Mouse (Mus musculus) intestine, embryonic 14.5 days (tissue): Measurements from ENCODE around the gene 4930503B20Rik. TPM values are rescaled to one million over a fixed set of nuclear protein-coding genes. Genes with fewer than 3 reads are reported as not detected.

Source experiments
- ATAC-seq: fragments of 200-750 bp; cut with Nextera tagmentation; replicated peaks from 2 replicates; pipeline ENCODE4 v1.8.0; 2017; ENCODE audit warnings: low read depth, moderate number of reproducible peaks, moderate TSS enrichment, moderate library complexity; ENCODE audit not compliant: low FRiP score, low TSS enrichment
- DNase-seq: peaks from one replicate; pipeline ENCODE4 v3.0.0-alpha.2; 2018; ENCODE audit warnings: low spot score
- H3K27ac ChIP-seq: fragments of 300-500 bp; sonication (generic); 2 replicates; pipeline ENCODE4 v1.5.1; 2014; ENCODE audit warnings: low read depth, mild to moderate bottlenecking, control low read depth
- H3K27me3 ChIP-seq: fragments of 300-500 bp; sonication (generic); replicated peaks from 2 replicates; pipeline ENCODE4 v1.6.1; 2014; ENCODE audit warnings: low read length, control low read depth; ENCODE audit not compliant: control insufficient read depth, insufficient read depth
- H3K36me3 ChIP-seq: fragments of 300-500 bp; sonication (generic); 2 replicates; pipeline ENCODE4 v1.6.1; 2014; ENCODE audit warnings: low read length, control low read depth; ENCODE audit not compliant: control insufficient read depth, insufficient read depth
- H3K4me1 ChIP-seq: fragments of 300-500 bp; sonication (generic); replicated peaks from 2 replicates; pipeline ENCODE4 v1.6.1; 2014; ENCODE audit warnings: low read length, control low read depth, mixed read lengths; ENCODE audit not compliant: control insufficient read depth, insufficient read depth
- H3K4me2 ChIP-seq: fragments of 300-500 bp; sonication (generic); 2 replicates; pipeline ENCODE4 v1.6.1; 2014; ENCODE audit warnings: low read length
- H3K4me3 ChIP-seq: fragments of 300-500 bp; sonication (generic); 2 replicates; pipeline ENCODE4 v1.5.1; 2014; ENCODE audit warnings: low read depth, low read length, control low read depth, mixed read lengths
- H3K9ac ChIP-seq: fragments of 300-500 bp; sonication (generic); 2 replicates; pipeline ENCODE4 v1.6.1; 2014; ENCODE audit warnings: mild to moderate bottlenecking, low read length
- H3K9me3 ChIP-seq: fragments of 300-500 bp; sonication (generic); 2 replicates; pipeline ENCODE4 v1.6.1; 2016; ENCODE audit warnings: low read length, control low read depth; ENCODE audit not compliant: control insufficient read depth
- WGBS: fragments of 180-500 bp; shearing (Covaris S2); extraction: QIAGEN DNeasy Blood & Tissue Kit; methylation state at CpG from one replicate; pipeline ENCODE4 v1.1.7; 2014; 5-methylcytosine and 5-hydroxymethylcytosine counted together
- polyA plus RNA-seq: library from polyadenylated mRNA; unstranded; fragments of >200 nt; fragmentation: Nextera tagmentation; extraction: Ambion mirVana; gene quantifications from 2 replicates; pipeline ENCODE4 v1.2.1, GENCODE M21; 2014

4930503B20Rik gene
- not detected in 2 replicates for polyA plus RNA-seq

- 82% methylated on average over 3 of the region's 3 CpGs for WGBS
- H3K4me2 ChIP-seq, result no peak within 1 kb of the TSS
- H3K9me3 ChIP-seq, result no peaks in the 10 kb centered on the region
- H3K4me1 ChIP-seq, result no peaks in the 10 kb centered on the region
- H3K4me3 ChIP-seq, result no peak within 1 kb of the TSS
- no peak within 1 kb of the TSS for H3K27ac ChIP-seq
- no peak for DNase-seq
- H3K36me3 ChIP-seq, result no peaks in the 10 kb centered on the region
- no peak for ATAC-seq
- H3K9ac ChIP-seq, result no peak within 1 kb of the TSS
- H3K27me3 ChIP-seq, result no peaks in the 10 kb centered on the region
These were observed at the start of gene 4930503B20Rik for GRCm38 (mm10) chr3:146651217-146651616. 4930503B20Rik (minus strand) TSS chr3:146651317.

DNA sequence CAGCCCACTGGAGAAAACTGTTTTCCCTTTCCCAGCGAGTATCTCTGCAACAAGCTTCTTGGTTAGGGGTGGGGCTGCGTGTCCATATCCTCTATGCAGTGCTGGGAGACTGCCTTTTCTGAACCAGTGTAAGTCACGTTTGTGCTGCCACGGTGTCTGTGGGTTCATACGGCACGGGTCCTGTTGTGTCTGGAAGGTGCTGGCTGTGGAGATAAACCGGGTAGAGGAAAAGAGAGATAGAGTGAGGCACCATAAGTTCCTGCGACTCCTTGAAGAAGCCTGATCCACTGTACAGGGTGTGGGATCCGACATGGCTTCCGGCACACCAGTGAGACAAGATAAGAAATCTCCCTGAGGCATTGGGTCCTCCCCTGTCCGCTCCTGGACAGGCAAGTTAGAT lies 48.9 kb upstream of the 4930503B20Rik start:
- no peak overlapping the region for H3K4me2 ChIP-seq
- H3K27ac ChIP-seq, result no peak overlapping the region
- no peak overlapping the region for H3K4me3 ChIP-seq
- H3K9ac ChIP-seq, result no peak overlapping the region
- no peaks in the 10 kb centered on the region for H3K4me1 ChIP-seq
- ATAC-seq, result no peak
- no peaks in the 10 kb centered on the region for H3K9me3 ChIP-seq
- H3K27me3 ChIP-seq, result no peaks in the 10 kb centered on the region
- 70% methylated on average over 11 of the region's 11 CpGs for WGBS
- DNase-seq, result no peak
- no peaks in the 10 kb centered on the region for H3K36me3 ChIP-seq

DNA sequence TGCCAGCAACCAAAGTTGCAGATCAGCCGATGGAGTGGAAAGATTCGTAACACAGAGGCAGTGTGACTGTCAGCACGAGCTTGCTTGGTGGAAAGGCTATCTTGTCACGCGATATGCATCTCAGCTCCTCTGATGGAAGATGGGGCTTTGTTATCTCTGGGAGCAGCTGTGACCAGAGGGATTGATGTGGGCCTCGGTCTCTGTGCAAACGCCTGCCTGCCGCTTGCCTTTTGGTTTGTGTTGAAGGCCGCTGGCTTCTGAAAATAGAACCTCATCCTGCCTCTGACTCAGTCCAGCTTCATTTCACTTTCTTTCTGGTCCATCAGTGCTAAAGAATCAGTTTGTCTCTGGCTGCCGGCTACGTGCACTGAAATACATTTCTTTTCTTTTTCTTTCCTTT lies 47.9 kb upstream of the 4930503B20Rik start:
- no peak overlapping the region for H3K4me2 ChIP-seq
- H3K9me3 ChIP-seq, result no peaks in the 10 kb centered on the region
- no peaks in the 10 kb centered on the region for H3K36me3 ChIP-seq
- H3K4me3 ChIP-seq, result no peak overlapping the region
- no peaks in the 10 kb centered on the region for H3K4me1 ChIP-seq
- no peak overlapping the region for H3K9ac ChIP-seq
- no peaks in the 10 kb centered on the region for H3K27me3 ChIP-seq
- H3K27ac ChIP-seq, result no peak overlapping the region
- 61% methylated on average over 11 of the region's 11 CpGs for WGBS
- ATAC-seq, result no peak
- no peak for DNase-seq

DNA sequence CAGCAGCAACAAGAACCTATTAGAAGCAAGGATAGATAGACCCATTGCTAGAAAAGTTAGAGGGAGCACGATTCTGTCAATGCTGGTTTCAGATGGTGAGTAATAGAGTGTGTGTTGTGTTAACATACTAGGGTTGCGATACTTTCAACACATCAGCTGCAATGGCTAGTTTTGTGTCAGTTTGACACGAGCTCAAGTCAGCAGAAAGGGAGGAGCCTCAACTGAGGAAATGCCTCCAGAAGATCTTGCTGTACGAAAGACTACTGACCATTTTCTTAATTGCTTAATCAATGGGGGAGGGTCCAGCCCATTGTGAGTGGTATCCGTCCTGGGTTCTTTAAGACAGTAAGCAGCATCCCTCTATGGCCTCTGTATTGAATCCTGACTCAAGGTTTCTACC lies 41.4 kb upstream of the 4930503B20Rik start:
- DNase-seq (no peak), ATAC-seq (no peak)
- H3K4me2 ChIP-seq, result no peak overlapping the region
- no peak overlapping the region for H3K27ac ChIP-seq
- no peaks in the 10 kb centered on the region for H3K4me1 ChIP-seq
- no peaks in the 10 kb centered on the region for H3K36me3 ChIP-seq
- no peak overlapping the region for H3K4me3 ChIP-seq
- no peaks in the 10 kb centered on the region for H3K9me3 ChIP-seq
- no peak overlapping the region for H3K9ac ChIP-seq
- no peaks in the 10 kb centered on the region for H3K27me3 ChIP-seq
- 85% methylated on average over 5 of the region's 5 CpGs for WGBS

DNA sequence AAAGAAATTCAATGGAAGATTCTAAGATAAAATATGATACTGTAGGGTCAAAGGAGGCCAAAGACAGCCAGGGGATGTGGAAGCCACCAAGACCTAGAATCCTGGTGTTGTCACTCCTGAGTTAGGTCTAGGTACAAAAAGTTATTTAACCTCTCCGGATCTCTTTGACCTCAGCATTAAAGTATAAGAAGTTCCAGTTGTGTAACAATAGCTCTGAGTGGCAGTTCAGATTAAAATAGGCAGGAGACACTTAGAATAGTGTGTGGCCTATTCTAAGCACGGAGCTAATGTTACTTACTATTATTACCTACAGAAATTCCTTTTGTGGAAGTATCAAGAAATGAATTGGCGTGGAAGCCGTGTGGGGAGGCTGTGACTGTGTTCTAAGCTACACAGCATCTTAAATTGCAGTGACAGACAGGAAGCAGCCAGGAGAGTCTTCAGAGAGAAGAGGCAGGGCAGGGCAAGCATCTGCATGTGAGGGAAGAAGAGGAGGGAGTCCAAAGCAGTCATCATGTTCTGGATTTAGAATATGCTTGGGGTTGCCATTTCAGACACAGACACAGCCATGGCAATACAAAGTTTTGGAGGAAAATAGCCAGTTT lies 36.1 kb upstream of the 4930503B20Rik start:
- no peak overlapping the region for H3K4me3 ChIP-seq
- H3K36me3 ChIP-seq, result no peaks in the 10 kb centered on the region
- H3K9me3 ChIP-seq, result no peaks in the 10 kb centered on the region
- ATAC-seq (no peak), DNase-seq (no peak)
- no peaks in the 10 kb centered on the region for H3K27me3 ChIP-seq
- no peak overlapping the region for H3K9ac ChIP-seq
- no peak overlapping the region for H3K4me2 ChIP-seq
- peaks cover 9% of the 10 kb centered on the region; the same call in 1 of the 2 replicates for H3K4me1 ChIP-seq
- 80% methylated on average over 4 of the region's 4 CpGs for WGBS
- no peak overlapping the region for H3K27ac ChIP-seq

- no peaks in the 10 kb centered on the region for H3K9me3 ChIP-seq
- no peak overlapping the region for H3K4me3 ChIP-seq
- no peak overlapping the region for H3K4me2 ChIP-seq
- H3K9ac ChIP-seq, result no peak overlapping the region
- DNase-seq (no peak), ATAC-seq (no peak)
- WGBS, result 91% methylated on average over 8 of the region's 8 CpGs
- no peak overlapping the region for H3K27ac ChIP-seq
- H3K4me1 ChIP-seq, result peaks cover 17% of the 10 kb centered on the region
- no peaks in the 10 kb centered on the region for H3K36me3 ChIP-seq
- no peaks in the 10 kb centered on the region for H3K27me3 ChIP-seq
These were observed 35.3 kb upstream of the 4930503B20Rik start for GRCm38 (mm10) chr3:146686428-146686827.

DNA sequence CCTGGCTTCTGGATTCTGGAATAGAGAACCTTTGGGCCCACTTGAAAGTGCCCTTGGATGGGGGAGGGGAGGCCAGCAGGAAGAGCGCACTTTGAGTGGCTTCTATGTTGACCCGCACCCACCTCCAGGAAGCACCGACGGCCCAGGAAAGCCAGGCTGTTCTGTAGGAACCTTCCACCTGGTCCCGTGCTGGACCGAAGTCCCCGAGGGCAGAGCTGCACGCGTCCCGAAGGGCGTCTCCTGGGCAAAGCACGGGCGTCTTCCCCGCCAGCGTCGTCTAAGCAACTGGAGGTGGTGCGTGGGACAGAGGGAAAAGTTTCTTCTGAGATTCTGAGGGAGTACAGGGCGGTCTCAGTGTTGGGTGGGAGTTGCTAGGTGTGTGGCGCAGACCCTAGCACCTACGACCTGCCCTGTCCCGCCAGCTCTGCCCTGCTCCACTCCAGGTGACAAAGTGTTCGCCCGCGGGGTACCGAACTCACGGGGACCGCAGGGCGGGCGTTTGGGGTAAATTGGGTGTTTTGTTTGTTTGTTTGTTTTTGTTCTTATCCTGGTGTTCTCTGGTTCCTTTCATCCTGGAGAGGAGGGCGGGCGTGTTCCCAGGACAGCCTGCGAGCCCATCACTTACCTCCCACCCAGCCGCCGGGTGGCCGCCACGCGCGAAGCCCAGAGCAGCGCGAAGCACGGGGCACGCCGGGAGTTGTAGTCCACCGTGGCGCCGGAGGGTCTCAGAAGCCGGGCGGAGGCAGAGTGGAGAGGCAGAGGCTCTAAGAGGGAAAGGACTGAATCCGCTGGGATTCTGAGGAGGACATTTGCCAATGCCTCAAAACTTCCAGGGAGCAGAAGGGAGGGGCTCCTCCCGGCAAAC lies 33.9 kb upstream of the 4930503B20Rik start, which contains the start of gene Samd13:
Gene Samd13, minus strand, starts transcription at position 782 of the 865 bp plus-strand sequence.
- peak within 1 kb of the TSS; percentile 65 for H3K4me3 ChIP-seq
- H3K9me3 ChIP-seq, result no peaks in the 10 kb centered on the region
- peak within 1 kb of the TSS; percentile 98 for H3K4me2 ChIP-seq
- H3K27me3 ChIP-seq, result no peaks in the 10 kb centered on the region
- DNase-seq (peak; percentile 84), ATAC-seq (peak; percentile 87)
- peak within 1 kb of the TSS; percentile 69 for H3K9ac ChIP-seq
- no peaks in the 10 kb centered on the region for H3K36me3 ChIP-seq
- 2% methylated on average over 50 of the region's 50 CpGs for WGBS
- peaks cover 19% of the 10 kb centered on the region for H3K4me1 ChIP-seq
- no peak within 1 kb of the TSS for H3K27ac ChIP-seq

- Histone ChIP-seq H3K36me3 (no peaks in the 10 kb centered on the region), H3K4me2 (no peak overlapping the region)
- 83% methylated on average over 2 of the region's 2 CpGs for WGBS
These were observed 32.0 kb upstream of the 4930503B20Rik start for GRCm38 (mm10) chr3:146683095-146683494.

More at GRCm38 (mm10) chr3:146683095-146683494, 32.0 kb upstream of the 4930503B20Rik start:
- no peaks in the 10 kb centered on the region for H3K27me3 ChIP-seq
- H3K9me3 ChIP-seq, result no peaks in the 10 kb centered on the region
- no peak for ATAC-seq
- H3K4me3 ChIP-seq, result no peak overlapping the region
- DNase-seq, result no peak
- H3K9ac ChIP-seq, result no peak overlapping the region
- H3K27ac ChIP-seq, result no peak overlapping the region
- H3K4me1 ChIP-seq, result peaks cover 19% of the 10 kb centered on the region
